Mouse (Mus musculus): ENCODE data around the gene Clca3a1. TPM values are rescaled to one million over a fixed set of nuclear protein-coding genes. Genes with fewer than 3 reads are reported as not detected.

Gene Clca3a1
- total and polyA plus RNA-seq, 3 experiments, result 0.27 TPM; not detected in 2

- dilution Hi-C loops (cut with MboI; ENCODE audit: extremely low pct_ligation_motif_present, extremely low pct_unique_long_range_greater_than_20kb, low sequenced_read_pairs) (no loop called here), in situ Hi-C loops (cut with MboI; ENCODE audit: low pct_ligation_motif_present, low pct_unique_long_range_greater_than_20kb, low sequenced_read_pairs) (no loop called here)
- TF ChIP-seq HCFC1 (IDR thresholded peaks at IDR 0.05; ENCODE audit: low read depth, low read length), result no peak
- H3K9ac ChIP-seq (ENCODE audit: insufficient read depth, low read depth), result no peak overlapping the region
- peaks cover 53 to 79% of the 10 kb centered on the region in 2 experiments for H3K36me3 ChIP-seq (replicated peaks in 1 of 2; ENCODE audit: control insufficient read depth in 1 of 2, insufficient read depth in 1 of 2, low read length in 1 of 2)
- no peak overlapping the region for H3K4me3 ChIP-seq (replicated peaks in 1 of 3; ENCODE audit: low read depth in 2 of 3, low read length in 2 of 3, poor library complexity in 1 of 3)
- H3K4me2 ChIP-seq (ENCODE audit: insufficient read depth, low read depth, poor library complexity, severe bottlenecking), result no peak overlapping the region
- H3K27ac ChIP-seq (ENCODE audit: insufficient read depth, low read depth), result no peak overlapping the region
- DNase-seq (ENCODE audit: extremely low read depth), result no peak
- peaks cover 4 to 29% of the 10 kb centered on the region in 2 experiments; a peak in 3 of 4 replicates for H3K4me1 ChIP-seq (ENCODE audit: control insufficient read depth in 1 of 2, insufficient read depth in 2 of 2)
- H3K79me2 ChIP-seq (replicated peaks; ENCODE audit: control insufficient read depth, extremely low read depth, insufficient read depth, poor library complexity, severe bottlenecking), result no peaks in the 10 kb centered on the region
- H3K9me3 ChIP-seq (replicated peaks; ENCODE audit: low read length), result no peaks in the 10 kb centered on the region
- H3K27me3 ChIP-seq (replicated peaks), result no peaks in the 10 kb centered on the region
These were observed 65.8 kb downstream of the Clca3a1 start for GRCm38 (mm10) chr3:144694941-144695340.

DNA sequence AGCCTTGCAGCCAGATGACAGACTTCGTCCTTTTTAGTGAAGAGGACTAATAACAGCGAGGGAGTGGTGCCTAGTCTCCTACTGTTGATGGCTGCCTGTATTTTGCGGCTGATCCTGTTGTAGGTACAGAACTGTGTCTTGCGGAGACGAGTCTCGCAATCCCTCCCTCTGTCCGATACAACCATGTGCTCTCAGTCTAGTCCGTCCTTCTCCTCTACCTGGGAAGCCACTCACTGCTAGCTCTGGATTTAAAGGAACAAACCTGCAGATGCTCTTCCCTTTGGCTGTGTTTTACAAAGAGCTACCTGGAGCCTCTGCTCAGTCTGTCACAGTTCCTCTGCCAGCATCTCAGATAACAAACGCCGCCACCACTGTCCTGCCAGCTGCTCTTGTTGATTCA is 66.7 kb downstream of the Clca3a1 start:
- in situ Hi-C loops (cut with MboI; ENCODE audit: low pct_ligation_motif_present, low pct_unique_long_range_greater_than_20kb, low sequenced_read_pairs), result no loop called here
- no peak overlapping the region for H3K4me3 ChIP-seq (replicated peaks in 1 of 3; ENCODE audit: low read depth in 2 of 3, low read length in 2 of 3, poor library complexity in 1 of 3)
- no peaks in the 10 kb centered on the region for H3K9me3 ChIP-seq (replicated peaks; ENCODE audit: low read length)
- no peak overlapping the region for H3K27ac ChIP-seq (ENCODE audit: insufficient read depth, low read depth)
- H3K36me3 ChIP-seq (replicated peaks in 1 of 2; ENCODE audit: control insufficient read depth in 1 of 2, insufficient read depth in 1 of 2, low read length in 1 of 2), result peaks cover 51 to 79% of the 10 kb centered on the region in 2 experiments
- no peak overlapping the region for H3K4me2 ChIP-seq (ENCODE audit: insufficient read depth, low read depth, poor library complexity, severe bottlenecking)
- H3K9ac ChIP-seq (ENCODE audit: insufficient read depth, low read depth), result no peak overlapping the region
- TF ChIP-seq KAT2A (IDR thresholded peaks at IDR 0.05; ENCODE audit: insufficient replicate concordance, low read length) (no peak), JUND (conservative IDR thresholded peaks at IDR 0.05; ENCODE audit: low read depth, low read length) (no peak), GABPA (IDR thresholded peaks at IDR 0.05; ENCODE audit: insufficient replicate concordance, low read depth, low read length) (no peak), SIN3A (IDR thresholded peaks at IDR 0.05; ENCODE audit: low read length) (no peak)
- no peaks in the 10 kb centered on the region for H3K27me3 ChIP-seq (replicated peaks)
- H3K4me1 ChIP-seq (ENCODE audit: control insufficient read depth in 1 of 2, insufficient read depth in 2 of 2), result peaks cover 4 to 34% of the 10 kb centered on the region in 2 experiments; a peak in 3 of 4 replicates
- H3K79me2 ChIP-seq (replicated peaks; ENCODE audit: control insufficient read depth, extremely low read depth, insufficient read depth, poor library complexity, severe bottlenecking), result no peaks in the 10 kb centered on the region
- no peak for DNase-seq (ENCODE audit: extremely low read depth)
- dilution Hi-C loops (cut with MboI; ENCODE audit: extremely low pct_ligation_motif_present, extremely low pct_unique_long_range_greater_than_20kb, low sequenced_read_pairs), result no loop called here

DNA sequence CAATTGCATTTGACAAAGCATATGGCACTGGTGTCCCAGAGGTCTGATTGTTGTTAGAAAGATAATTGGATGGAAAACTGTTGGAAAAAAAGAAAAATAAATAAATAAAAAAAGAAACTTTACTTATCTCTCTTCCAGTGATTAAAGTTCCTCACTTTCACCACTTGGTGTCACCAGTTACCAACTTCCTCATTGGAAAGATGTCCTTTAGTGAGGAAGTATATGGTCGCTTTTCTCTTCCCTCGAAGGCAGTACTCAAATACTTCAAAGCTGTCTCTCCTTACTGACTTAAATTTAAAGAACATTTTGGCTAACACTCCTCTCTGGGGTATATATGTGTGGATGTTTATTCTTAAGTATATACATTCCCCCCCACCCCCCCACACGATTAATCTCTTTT is 68.7 kb downstream of the Clca3a1 start:
- Histone ChIP-seq H3K9me3 (replicated peaks; ENCODE audit: low read length) (no peaks in the 10 kb centered on the region), H3K79me2 (replicated peaks; ENCODE audit: control insufficient read depth, extremely low read depth, insufficient read depth, poor library complexity, severe bottlenecking) (no peaks in the 10 kb centered on the region), H3K4me3 (replicated peaks in 1 of 3; ENCODE audit: low read depth in 2 of 3, low read length in 2 of 3, poor library complexity in 1 of 3) (no peak overlapping the region), H3K4me2 (ENCODE audit: insufficient read depth, low read depth, poor library complexity, severe bottlenecking) (no peak overlapping the region), H3K4me1 (ENCODE audit: control insufficient read depth in 1 of 2, insufficient read depth in 2 of 2) (peaks cover 8 to 34% of the 10 kb centered on the region in 2 experiments), H3K36me3 (replicated peaks in 1 of 2; ENCODE audit: control insufficient read depth in 1 of 2, insufficient read depth in 1 of 2, low read length in 1 of 2) (peaks cover 54 to 81% of the 10 kb centered on the region in 2 experiments), H3K27me3 (replicated peaks) (no peaks in the 10 kb centered on the region), H3K9ac (ENCODE audit: insufficient read depth, low read depth) (no peak overlapping the region), H3K27ac (ENCODE audit: insufficient read depth, low read depth) (no peak overlapping the region)
- in situ Hi-C loops (cut with MboI; ENCODE audit: low pct_ligation_motif_present, low pct_unique_long_range_greater_than_20kb, low sequenced_read_pairs) (no loop called here), dilution Hi-C loops (cut with MboI; ENCODE audit: extremely low pct_ligation_motif_present, extremely low pct_unique_long_range_greater_than_20kb, low sequenced_read_pairs) (no loop called here)
- peak; percentile 68 for DNase-seq (ENCODE audit: extremely low read depth)
- TF ChIP-seq NRF1 (IDR thresholded peaks at IDR 0.05; ENCODE audit: low read depth, low read length) (no peak), JUND (conservative IDR thresholded peaks at IDR 0.05; ENCODE audit: low read depth, low read length) (peak; percentile 14; the same call in 1 of the 2 replicates), CHD1 (IDR thresholded peaks at IDR 0.05; ENCODE audit: low read depth, low read length) (no peak), MAFK (IDR thresholded peaks at IDR 0.05; ENCODE audit: insufficient replicate concordance, low read length) (no peak), GABPA (IDR thresholded peaks at IDR 0.05; ENCODE audit: insufficient replicate concordance, low read depth, low read length) (no peak), EP300 (IDR thresholded peaks at IDR 0.05; ENCODE audit: low read length) (no peak), POLR2A (IDR thresholded peaks at IDR 0.05; ENCODE audit: low read depth, low read length) (no peak; the same call in 1 of the 2 replicates), SMC3 (IDR thresholded peaks at IDR 0.05; ENCODE audit: low read depth, low read length) (peak; percentile 79), TBP (conservative IDR thresholded peaks at IDR 0.05; ENCODE audit: low read depth, low read length) (0 out of 2 replicates have a peak, but pooled peaks have one; percentile 38), BHLHE40 (IDR thresholded peaks at IDR 0.05; ENCODE audit: low read depth, low read length) (no peak), KAT2A (IDR thresholded peaks at IDR 0.05; ENCODE audit: insufficient replicate concordance, low read length) (no peak), MAZ (IDR thresholded peaks at IDR 0.05; ENCODE audit: low read depth, low read length) (no peak), TCF12 (IDR thresholded peaks at IDR 0.05; ENCODE audit: low read depth, low read length) (no peak), ZC3H11A (IDR thresholded peaks at IDR 0.05; ENCODE audit: low read depth, low read length) (peak; percentile 29; the same call in 1 of the 2 replicates), CHD2 (IDR thresholded peaks at IDR 0.05; ENCODE audit: low read length) (no peak), MYC (IDR thresholded peaks at IDR 0.05; ENCODE audit: low read depth, low read length) (no peak), JUN (IDR thresholded peaks at IDR 0.05; ENCODE audit: insufficient read depth, low read depth, low read length) (no peak), ZKSCAN1 (IDR thresholded peaks at IDR 0.05; ENCODE audit: borderline replicate concordance, low read depth, low read length) (no peak), ELF1 (IDR thresholded peaks at IDR 0.05; ENCODE audit: low read depth, low read length) (peak; percentile 73), ZMIZ1 (IDR thresholded peaks at IDR 0.05; ENCODE audit: low read depth, low read length) (no peak), CTCF (conservative IDR thresholded peaks at IDR 0.05 in 1 of 2, IDR thresholded peaks at IDR 0.05 in 1 of 2; ENCODE audit: low read depth in 2 of 2, low read length in 2 of 2) (peak; percentile 55 to 96; a peak in 3 of 4 replicates), UBTF (IDR thresholded peaks at IDR 0.05; ENCODE audit: low read depth, low read length) (no peak), IRF4 (IDR thresholded peaks at IDR 0.05; ENCODE audit: low read depth, low read length) (no peak), E2F4 (IDR thresholded peaks at IDR 0.05; ENCODE audit: insufficient replicate concordance, low read depth, low read length) (0 out of 2 replicates have a peak, but pooled peaks have one; percentile 42)

All from CH12.LX (cell line).